Comparison of ENCODE assay signal across 7 mouse cellular contexts in the genomic region with DNA sequence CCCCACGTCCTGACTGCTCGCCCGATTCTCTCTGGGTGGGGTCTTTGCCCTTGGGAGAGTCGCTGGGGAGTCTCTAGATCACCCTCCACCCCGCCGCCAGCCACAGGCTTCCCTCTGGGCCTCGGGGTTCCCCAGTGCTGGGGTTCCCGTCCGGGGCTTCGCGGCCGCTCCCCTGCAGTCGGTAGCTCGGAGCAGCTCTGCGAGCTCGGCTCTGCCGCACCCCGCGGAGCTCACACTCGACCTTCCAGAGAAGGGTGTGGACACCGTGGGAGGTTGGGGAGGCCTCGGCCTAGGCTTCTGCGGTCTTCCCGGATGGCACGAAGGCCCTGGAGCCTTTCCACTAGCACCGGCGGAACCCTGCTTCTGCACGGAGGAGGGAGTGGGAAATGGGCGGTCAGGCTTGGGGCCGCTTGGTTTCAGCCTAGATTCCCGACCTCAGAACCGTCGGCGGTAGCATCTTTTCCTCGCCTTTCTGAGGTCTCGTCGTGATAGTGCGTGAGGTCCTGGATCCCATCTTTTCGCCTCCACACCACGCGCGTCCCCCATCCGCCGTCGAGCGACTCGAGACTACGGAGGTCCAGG. TPM values are rescaled to one million over a fixed set of nuclear protein-coding genes. Genes with fewer than 3 reads are reported as not detected.
DNase-seq lines count a peak whose midpoint lies in the region; ATAC-seq and TF ChIP-seq lines count a peak whose summit lies in the region.

No protein-coding gene starts in this region.

- TF ChIP-seq POLR2A in lung, adult 2 months (IDR thresholded peaks at IDR 0.05; ENCODE audit: borderline replicate concordance, extremely low read depth, low read depth, low read length) = no peak

- no peaks in the 10 kb centered on the region; the same call in 1 of the 2 replicates for H3K36me3 ChIP-seq in forebrain, embryonic 11.5 days (ENCODE audit: control insufficient read depth, insufficient read depth, low read length)
- H3K36me3 ChIP-seq in limb, embryonic 13.5 days = no peaks in the 10 kb centered on the region
- H3K36me3 ChIP-seq in splenic B cell, adult 2 months (ENCODE audit: control insufficient read depth, insufficient read depth, low read length, poor library complexity, severe bottlenecking) = no peaks in the 10 kb centered on the region

- ATAC-seq in forebrain, embryonic 11.5 days (replicated peaks; ENCODE audit: low FRiP score) = peak; percentile 12; the same call in 1 of the 2 replicates
- no peak for ATAC-seq in limb, embryonic 13.5 days (ENCODE audit: low FRiP score, low read depth)

- no peak for TF ChIP-seq CTCF in lung, adult 2 months (IDR thresholded peaks at IDR 0.05; ENCODE audit: insufficient read depth, low read length)

- H3K4me2 ChIP-seq in forebrain, embryonic 11.5 days (ENCODE audit: low read depth, low read length, severe bottlenecking) = peak overlapping the region; percentile 79
- peak overlapping the region; percentile 46 for H3K4me2 ChIP-seq in limb, embryonic 13.5 days (replicated peaks)

- no peaks in the 10 kb centered on the region for H3K9me3 ChIP-seq in forebrain, embryonic 11.5 days (ENCODE audit: control insufficient read depth, low read length)
- H3K9me3 ChIP-seq in limb, embryonic 13.5 days = no peaks in the 10 kb centered on the region

- H3K27ac ChIP-seq in forebrain, embryonic 11.5 days (ENCODE audit: low read depth, low read length) = peak overlapping the region; percentile 89
- H3K27ac ChIP-seq in limb, embryonic 13.5 days = no peak overlapping the region

- peak overlapping the region; percentile 97 for H3K9ac ChIP-seq in forebrain, embryonic 11.5 days (ENCODE audit: low read length)
- H3K9ac ChIP-seq in limb, embryonic 13.5 days = 0 out of 2 replicates have a peak overlapping the region, but pooled peaks have one; percentile 19

- 2% methylated on average over 48 of the region's 48 CpGs for WGBS in lung, adult 2 months
- 1% methylated on average over 48 of the region's 48 CpGs for WGBS in forebrain, embryonic 11.5 days
- WGBS in limb, embryonic 13.5 days = 2% methylated on average over 48 of the region's 48 CpGs

- peak; percentile 28 for DNase-seq in lung, adult 2 months
- no peak for DNase-seq in lung, postnatal 10 days
- peak; percentile 9 to 13 for DNase-seq in adrenal gland, postnatal 36 days
- DNase-seq in forebrain, embryonic 11.5 days (ENCODE audit: low spot score) = peak; percentile 76
- peak; percentile 31 for DNase-seq in splenic B cell, adult 2 months (ENCODE audit: low read depth, low spot score)
- DNase-seq in frontal cortex, postnatal 14 days (ENCODE audit: low spot score in 2 of 2) = no peak

- peaks cover 8% of the 10 kb centered on the region for H3K4me1 ChIP-seq in lung, adult 2 months (ENCODE audit: control insufficient read depth, insufficient read depth, low read length)
- peaks cover 13% of the 10 kb centered on the region for H3K4me1 ChIP-seq in forebrain, embryonic 11.5 days (replicated peaks; ENCODE audit: control insufficient read depth, insufficient read depth, low read length)
- peaks cover 19% of the 10 kb centered on the region for H3K4me1 ChIP-seq in limb, embryonic 13.5 days

- peak overlapping the region; percentile 2 for H3K4me3 ChIP-seq in lung, adult 2 months (replicated peaks; ENCODE audit: extremely low read depth, low read depth, low read length)
- H3K4me3 ChIP-seq in forebrain, embryonic 11.5 days (ENCODE audit: low read depth, low read length) = peak overlapping the region; percentile 63
- peak overlapping the region; percentile 27 for H3K4me3 ChIP-seq in limb, embryonic 13.5 days

- peaks cover 34% of the 10 kb centered on the region for H3K27me3 ChIP-seq in forebrain, embryonic 11.5 days (ENCODE audit: control insufficient read depth, insufficient read depth, low read length)
- H3K27me3 ChIP-seq in limb, embryonic 13.5 days = peaks cover 99% of the 10 kb centered on the region
- H3K27me3 ChIP-seq in splenic B cell, adult 2 months (ENCODE audit: control insufficient read depth, insufficient read depth, low read length, poor library complexity, severe bottlenecking) = peaks cover 3% of the 10 kb centered on the region

RNA-seq across cellular contexts. Expression of a gene that starts 39.4 kb away (rescaled TPM):
- 8.2 and 14.5 TPM in 2 replicates for polyA plus RNA-seq in lung, adult 2 months (2012; rRNA removed)
- 1 to 10 TPM; 5.5 to 7.9 TPM for total RNA-seq in adrenal gland, postnatal 36 days (2021)
- polyA plus RNA-seq in forebrain, embryonic 11.5 days (2014; fragmentation: Nextera tagmentation; extraction: Ambion mirVana) = 0.36 TPM in 1 of 2 replicates, not detected in the other
- polyA plus RNA-seq in limb, embryonic 13.5 days (2015; fragmentation: Nextera tagmentation; extraction: Ambion mirVana) = 4.8 and 5.7 TPM in 2 replicates

Comparison
In these comparisons a context has a peak if more than half of its experiments do, and no peak if none do; other contexts are left out.
1. DNase-seq: peak in lung, adult 2 months (single experiment), adrenal gland, postnatal 36 days (2 of 2), forebrain, embryonic 11.5 days (single experiment) and splenic B cell, adult 2 months (single experiment); none in lung, postnatal 10 days (single experiment) and frontal cortex, postnatal 14 days (0 of 2).
2. H3K4me3 ChIP-seq: peak in every context shown above with its lines; median percentile 63 in forebrain, embryonic 11.5 days; 27 in limb, embryonic 13.5 days; 2 in lung, adult 2 months.